16 mouse cellular contexts compared by ENCODE assay signal in the genomic region with DNA sequence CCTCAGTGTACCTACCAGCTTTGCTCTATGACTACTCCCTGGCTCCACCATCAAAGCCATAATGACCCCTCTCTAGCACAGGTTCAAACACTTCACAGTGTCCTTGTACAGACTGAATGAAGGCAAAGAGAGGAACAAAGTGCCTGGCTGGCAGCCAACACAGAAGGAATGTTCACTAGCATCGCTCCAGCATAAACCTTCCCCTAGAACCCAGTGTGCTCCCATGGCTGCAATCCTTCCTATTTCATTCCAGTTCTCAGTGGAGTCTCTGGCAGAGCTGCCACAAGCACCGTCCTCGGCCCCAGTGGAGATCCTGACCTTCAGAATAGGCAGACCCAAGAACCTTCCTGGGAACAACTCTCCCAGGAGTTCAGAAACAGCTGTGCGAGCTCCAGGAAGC. TPM values are rescaled to one million over a fixed set of nuclear protein-coding genes. Genes with fewer than 3 reads are reported as not detected.
DNase-seq lines count a peak whose midpoint lies in the region; ATAC-seq and TF ChIP-seq lines count a peak whose summit lies in the region.
"Had no signal": no experiment of that assay in that cellular context is flagged by ENCODE, and none has a peak within 500 bp of the region (broad histone marks: within the 10 kb centered on the region; RNA-seq: fewer than 3 reads in every experiment).

No protein-coding gene starts in this region.

- H3K4me2 ChIP-seq in limb, embryonic 14.5 days (replicated peaks; ENCODE audit: low read depth, low read length, severe bottlenecking), result no peak overlapping the region
- H3K4me2 ChIP-seq: embryonic facial prominence, embryonic 13.5 days; liver, embryonic 11.5 days had no signal

- no peak for ATAC-seq in limb, embryonic 14.5 days (ENCODE audit: low FRiP score, low read depth)

- H3K9ac ChIP-seq in limb, embryonic 14.5 days (ENCODE audit: low read depth, low read length, severe bottlenecking), result no peak overlapping the region
- H3K9ac ChIP-seq: embryonic facial prominence, embryonic 13.5 days had no signal

- TF ChIP-seq CTCF in lung, adult 2 months (IDR thresholded peaks at IDR 0.05; ENCODE audit: insufficient read depth, low read length), result no peak

- no peak overlapping the region for H3K4me3 ChIP-seq in limb, embryonic 14.5 days (replicated peaks; ENCODE audit: low read length)
- H3K4me3 ChIP-seq in limb, embryonic 10.5 days, result no peak overlapping the region
- H3K4me3 ChIP-seq in lung, adult 2 months (replicated peaks; ENCODE audit: extremely low read depth, low read depth, low read length), result no peak overlapping the region
- H3K4me3 ChIP-seq: embryonic facial prominence, embryonic 13.5 days; heart, adult 2 months had no signal

- WGBS in limb, embryonic 14.5 days, result 60% methylated on average over 4 of the region's 4 CpGs
- 82% methylated on average over 4 of the region's 4 CpGs for WGBS in limb, embryonic 10.5 days
- WGBS in lung, adult 2 months, result 37% methylated on average over 4 of the region's 4 CpGs

- DNase-seq in adrenal gland, postnatal 10 days, result peak; percentile 72
- no peak for DNase-seq in adrenal gland, postnatal 4 days (ENCODE audit: low spot score in 2 of 2)
- peak; percentile 46 for DNase-seq in limb, embryonic 14.5 days (ENCODE audit: low spot score)
- no peak for DNase-seq in limb, embryonic 10.5 days (ENCODE audit: low spot score)
- peak; percentile 56 for DNase-seq in lung, adult 2 months
- no peak for DNase-seq in liver
- DNase-seq in layer of hippocampus, postnatal 25 days (ENCODE audit: extremely low spot score in 1 of 2, low spot score in 1 of 2), result no peak
- DNase-seq in cerebellum, postnatal 10 days, result no peak
- DNase-seq: cerebellum, adult 9-11 months; kidney, adult 18-20 months; layer of hippocampus, postnatal 36 days; thymus, postnatal 4 days had no signal

- no peak overlapping the region for H3K27ac ChIP-seq in limb, embryonic 14.5 days (replicated peaks; ENCODE audit: low read depth, low read length)
- H3K27ac ChIP-seq in limb, embryonic 10.5 days, result no peak overlapping the region
- H3K27ac ChIP-seq: embryonic facial prominence, embryonic 13.5 days; heart, adult 2 months had no signal

- H3K9me3 ChIP-seq in limb, embryonic 14.5 days (ENCODE audit: control insufficient read depth, low read length), result no peaks in the 10 kb centered on the region
- H3K9me3 ChIP-seq in limb, embryonic 10.5 days (replicated peaks), result no peaks in the 10 kb centered on the region
- H3K9me3 ChIP-seq: embryonic facial prominence, embryonic 13.5 days; G1E had no signal

- peaks cover 5% of the 10 kb centered on the region; the same call in 1 of the 2 replicates for H3K4me1 ChIP-seq in limb, embryonic 14.5 days (ENCODE audit: control insufficient read depth, insufficient read depth, low read length)
- H3K4me1 ChIP-seq in limb, embryonic 10.5 days, result peaks cover 5% of the 10 kb centered on the region
- H3K4me1 ChIP-seq in lung, adult 2 months (ENCODE audit: control insufficient read depth, insufficient read depth, low read length), result no peaks in the 10 kb centered on the region

- H3K27me3 ChIP-seq in limb, embryonic 14.5 days (ENCODE audit: control insufficient read depth, insufficient read depth, low read length), result no peaks in the 10 kb centered on the region
- peaks cover 6% of the 10 kb centered on the region; the same call in 1 of the 2 replicates for H3K27me3 ChIP-seq in limb, embryonic 10.5 days (ENCODE audit: low read depth, poor library complexity, severe bottlenecking)
- H3K27me3 ChIP-seq: embryonic facial prominence, embryonic 13.5 days had no signal

- H3K36me3 ChIP-seq in limb, embryonic 14.5 days (ENCODE audit: control insufficient read depth, insufficient read depth, low read length), result no peaks in the 10 kb centered on the region
- H3K36me3 ChIP-seq in limb, embryonic 10.5 days, result no peaks in the 10 kb centered on the region
- H3K36me3 ChIP-seq: embryonic facial prominence, embryonic 13.5 days; G1E had no signal

- no peak for TF ChIP-seq POLR2A in limb, embryonic 14.5 days (IDR thresholded peaks at IDR 0.05; ENCODE audit: borderline replicate concordance, extremely low read depth, insufficient read depth, insufficient read length)
- no peak for TF ChIP-seq POLR2A in lung, adult 2 months (IDR thresholded peaks at IDR 0.05; ENCODE audit: borderline replicate concordance, extremely low read depth, low read depth, low read length)

RNA-seq across cellular contexts. Expression of a gene that starts 27.4 kb away (rescaled TPM):
- 100 to 1,000 TPM in 1 of 2 experiments, 10 to 100 TPM in 1; 94.6 to 121 TPM for total RNA-seq in adrenal gland, postnatal 10 days (2021)
- 10 to 100 TPM; 68.3 to 77.9 TPM for total RNA-seq in adrenal gland, postnatal 4 days (2021)
- polyA plus RNA-seq in limb, embryonic 14.5 days (2012; rRNA removed), result 108 TPM in 2 replicates
- 138 and 145 TPM in 2 replicates for polyA plus RNA-seq in limb, embryonic 14.5 days (2014; fragmentation: Nextera tagmentation; extraction: Ambion mirVana)
- polyA plus RNA-seq in limb, embryonic 10.5 days (2016; fragmentation: Nextera tagmentation; extraction: Ambion mirVana), result 118 and 137 TPM in 2 replicates
- polyA plus RNA-seq in lung, adult 2 months (2012; rRNA removed), result 28.0 and 34.2 TPM in 2 replicates
- total RNA-seq in layer of hippocampus, postnatal 25 days (2021), result 10 to 100 TPM; 61.2 to 61.6 TPM

RNA-seq across cellular contexts. Expression of a gene that starts 27.5 kb away (rescaled TPM):
- 10 to 100 TPM; 65.4 to 69.5 TPM for total RNA-seq in adrenal gland, postnatal 10 days (2021)
- 10 to 100 TPM; 74.7 to 75.6 TPM for total RNA-seq in adrenal gland, postnatal 4 days (2021)
- polyA plus RNA-seq in limb, embryonic 14.5 days (2012; rRNA removed), result 76.2 and 87.7 TPM in 2 replicates
- 65.1 and 73.4 TPM in 2 replicates for polyA plus RNA-seq in limb, embryonic 14.5 days (2014; fragmentation: Nextera tagmentation; extraction: Ambion mirVana)
- polyA plus RNA-seq in limb, embryonic 10.5 days (2016; fragmentation: Nextera tagmentation; extraction: Ambion mirVana), result 55.9 and 62.5 TPM in 2 replicates
- polyA plus RNA-seq in lung, adult 2 months (2012; rRNA removed), result 572 and 1,005 TPM in 2 replicates
- 10 to 100 TPM; 34.6 to 34.7 TPM for total RNA-seq in layer of hippocampus, postnatal 25 days (2021)

Comparison
In these comparisons a context has a peak if more than half of its experiments do, and no peak if none do; other contexts are left out.
1. DNase-seq: peak in adrenal gland, postnatal 10 days (single experiment), limb, embryonic 14.5 days (single experiment) and lung, adult 2 months (single experiment); none in adrenal gland, postnatal 4 days (0 of 2), limb, embryonic 10.5 days (single experiment), liver (single experiment), layer of hippocampus, postnatal 25 days (0 of 2) and cerebellum, postnatal 10 days (0 of 2).